Mouse (Mus musculus): ENCODE data around the gene Chga. TPM values are rescaled to one million over a fixed set of nuclear protein-coding genes. Genes with fewer than 3 reads are reported as not detected.
A peak's percentile ranks its signal among the peaks of the same experiment; 100 is the strongest.

The Chga gene
- total RNA-seq, 2 experiments from 2014 or later: not detected

DNA sequence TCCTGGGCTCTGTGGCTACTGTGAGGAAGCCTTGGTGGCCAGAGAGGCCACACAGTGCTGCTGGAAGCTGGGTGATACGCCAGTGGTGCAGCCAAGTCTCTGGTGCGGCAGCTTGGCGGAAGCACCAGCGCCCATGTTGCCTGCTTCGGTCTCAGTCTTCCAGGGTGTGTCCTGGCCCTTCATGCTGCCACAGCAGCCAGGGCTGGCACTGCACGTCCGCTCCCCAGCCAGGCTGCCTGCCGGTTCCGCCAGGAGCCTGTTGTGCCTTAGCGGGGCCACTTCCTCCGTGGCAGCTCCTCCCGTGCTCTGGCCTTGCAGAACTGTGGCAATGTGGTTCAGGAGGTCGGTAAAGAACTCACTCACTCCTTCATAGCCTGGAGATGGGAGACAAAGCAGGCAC is 15.3 kb downstream of the Chga start:
- intact Hi-C loops (cut with DNase I): loop anchor here (5.0 kb wide), 1 partner anchor 63 kb away; no protein-coding TSS in a partner anchor
- TF ChIP-seq CTCF (IDR thresholded peaks at IDR 0.05): no peak

DNA sequence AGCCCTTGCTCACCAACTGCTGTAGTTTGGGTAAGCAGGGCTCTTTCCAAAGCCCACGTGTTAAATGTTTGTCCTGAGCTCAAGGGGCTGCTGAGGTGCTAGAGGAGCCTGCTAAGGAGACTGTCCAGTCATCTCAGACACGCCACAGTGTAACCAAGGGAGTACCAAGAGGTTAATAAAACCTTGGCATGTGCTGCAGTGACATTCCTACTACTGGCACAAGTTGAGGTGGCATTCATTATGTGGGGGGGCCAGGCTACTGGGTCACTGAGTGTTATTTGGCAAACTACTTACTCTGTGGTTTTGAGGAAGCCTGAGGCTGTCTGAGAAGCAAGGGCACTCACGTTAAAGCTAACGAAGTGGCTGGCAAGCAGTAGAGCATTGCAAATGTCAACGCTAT is 16.0 kb downstream of the Chga start:
- intact Hi-C loops (cut with DNase I): loop anchor here (5.0 kb wide), 1 partner anchor 63 kb away; no protein-coding TSS in a partner anchor
- Histone ChIP-seq H3K27ac (no peak overlapping the region), H3K4me3 (no peak overlapping the region)
- TF ChIP-seq CTCF (IDR thresholded peaks at IDR 0.05): no peak
- DNase-seq: no peak

More for the DNA sequence above, 15.3 kb downstream of the Chga start:
- Histone ChIP-seq H3K4me3 (no peak overlapping the region; the same call in 1 of the 2 replicates), H3K27ac (no peak overlapping the region)
- DNase-seq: peak; percentile 57

DNA sequence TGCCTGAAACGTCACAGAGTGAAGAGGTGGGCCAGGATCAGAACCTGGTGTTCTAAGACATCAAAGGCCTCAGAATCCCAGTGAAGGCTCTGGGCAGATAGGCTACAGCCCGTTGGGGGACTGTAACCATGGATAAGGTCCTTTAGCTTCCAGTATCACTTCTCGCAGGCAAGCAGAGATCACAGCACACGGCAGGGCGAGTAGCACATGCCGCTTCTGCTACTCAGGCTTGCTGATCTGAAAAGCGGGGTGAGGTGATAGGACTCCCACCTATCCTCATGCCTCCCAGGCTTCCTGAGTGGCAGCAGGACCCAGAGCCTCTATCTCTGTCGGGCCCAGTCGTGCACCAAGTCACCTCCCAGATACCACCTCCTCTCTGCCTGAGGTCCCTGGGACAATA is 16.9 kb downstream of the Chga start:
- no peak for TF ChIP-seq CTCF (IDR thresholded peaks at IDR 0.05)
- Histone ChIP-seq H3K4me3 (no peak overlapping the region), H3K27ac (no peak overlapping the region)
- no peak for DNase-seq
- intact Hi-C loops (cut with DNase I): loop anchor here (5.0 kb wide), 1 partner anchor 64 kb away; no protein-coding TSS in a partner anchor

DNA sequence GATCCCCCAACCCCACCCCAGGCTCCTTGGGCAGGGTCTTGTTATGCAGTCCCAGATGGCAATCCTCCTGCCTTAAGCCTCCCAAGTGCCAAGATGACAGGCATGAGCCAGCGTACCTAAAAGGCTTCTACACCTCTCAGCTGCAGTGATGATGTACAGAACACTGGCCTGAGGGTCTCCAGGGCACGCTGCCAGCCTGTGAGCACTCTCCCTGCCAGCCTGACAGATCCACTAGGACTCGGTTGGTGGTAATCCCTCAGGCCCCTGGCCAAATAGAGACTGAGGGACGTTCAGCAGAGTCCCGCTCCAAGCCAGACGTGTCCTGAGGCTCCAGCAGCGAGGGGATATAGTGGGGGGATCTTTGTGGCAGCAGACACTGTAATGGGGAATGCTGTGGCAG is 18.3 kb downstream of the Chga start:
- intact Hi-C loops (cut with DNase I): loop anchor here (5.0 kb wide), 1 partner anchor 66 kb away; no protein-coding TSS in a partner anchor

DNA sequence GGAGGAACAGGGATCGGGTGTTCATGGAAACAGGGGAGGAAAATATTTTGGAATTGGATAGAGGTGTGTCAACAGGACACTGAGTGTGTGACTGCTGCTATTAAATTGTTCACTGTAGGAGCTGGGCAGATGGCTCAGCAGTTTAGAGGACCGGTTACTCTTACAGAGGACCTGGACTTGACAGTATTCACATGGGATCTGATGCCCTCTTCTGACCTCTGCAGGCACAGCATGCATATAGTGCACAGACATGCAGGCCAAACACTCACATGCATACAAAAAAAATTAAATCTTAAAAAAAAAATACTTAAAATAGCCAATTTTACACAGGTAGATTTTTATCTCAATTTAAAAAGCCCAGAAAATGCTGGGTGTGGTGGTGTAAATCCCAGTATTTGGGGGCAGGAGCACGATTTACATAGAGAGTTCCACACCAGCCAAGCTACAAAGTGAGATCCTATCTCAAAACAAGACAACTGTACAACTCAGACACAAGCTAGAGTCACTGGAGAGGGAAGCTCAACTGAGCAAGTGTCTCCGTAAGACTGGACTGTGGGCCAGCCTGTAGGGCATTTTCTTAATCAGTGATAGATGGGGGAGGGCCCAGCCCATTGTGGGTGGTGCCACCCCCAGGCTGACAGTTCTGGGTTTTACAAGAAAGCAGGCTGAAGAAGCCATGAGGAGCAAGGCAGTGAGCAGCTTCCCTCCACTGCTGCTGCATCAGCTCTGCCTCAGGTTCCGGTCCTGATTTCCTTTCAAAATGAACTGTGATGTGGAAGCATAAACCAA is 21.0 kb downstream of the Chga start:
- intact Hi-C loops (cut with DNase I): no loop called here
- Histone ChIP-seq H3K27ac (no peak overlapping the region), H3K4me3 (no peak overlapping the region)
- no peak for DNase-seq
- peak; percentile 9; the same call in 1 of the 2 replicates for TF ChIP-seq CTCF (IDR thresholded peaks at IDR 0.05)

More for the DNA sequence above, 18.3 kb downstream of the Chga start:
- DNase-seq: no peak
- H3K4me3 ChIP-seq: no peak overlapping the region
- H3K27ac ChIP-seq: no peak overlapping the region
- TF ChIP-seq CTCF (IDR thresholded peaks at IDR 0.05): no peak

DNA sequence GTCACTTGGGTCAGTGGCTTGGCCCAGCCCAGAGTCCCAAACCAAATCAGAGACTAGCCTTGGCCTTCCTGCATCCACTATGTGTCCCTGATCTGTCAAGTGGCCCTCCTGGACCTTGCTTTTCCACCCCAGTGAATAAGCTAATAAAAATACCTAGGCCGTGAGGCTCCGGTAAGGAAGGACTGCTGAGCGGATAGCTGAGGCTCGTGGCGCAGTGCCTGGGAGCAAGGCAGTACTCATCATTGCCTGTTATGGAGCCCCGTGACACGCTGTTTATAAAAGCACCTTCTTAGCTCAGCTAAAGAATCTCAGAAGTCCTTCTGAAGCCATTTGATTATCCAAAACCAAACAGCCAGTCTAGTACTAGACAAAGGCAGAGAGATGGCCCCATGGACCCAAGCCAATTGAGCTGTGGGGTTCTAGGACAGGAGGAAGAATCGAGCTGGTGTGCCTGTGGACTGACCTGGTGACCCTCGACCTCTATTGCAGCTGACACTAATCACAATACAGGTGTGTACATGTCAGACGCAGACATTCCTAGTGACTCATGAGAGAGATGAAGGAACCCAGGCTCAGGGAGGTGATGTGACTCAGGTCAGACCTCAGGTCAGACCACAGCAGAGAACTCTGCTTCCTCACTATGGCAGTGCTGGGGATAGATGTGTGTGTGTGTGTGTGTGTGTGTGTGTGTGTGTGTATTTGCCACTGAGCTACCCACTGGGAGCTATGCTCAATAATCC is 22.1 kb downstream of the Chga start:
- Histone ChIP-seq H3K4me3 (no peak overlapping the region), H3K27ac (no peak overlapping the region)
- no peak for DNase-seq
- intact Hi-C loops (cut with DNase I): no loop called here
- TF ChIP-seq CTCF (IDR thresholded peaks at IDR 0.05): no peak

DNA sequence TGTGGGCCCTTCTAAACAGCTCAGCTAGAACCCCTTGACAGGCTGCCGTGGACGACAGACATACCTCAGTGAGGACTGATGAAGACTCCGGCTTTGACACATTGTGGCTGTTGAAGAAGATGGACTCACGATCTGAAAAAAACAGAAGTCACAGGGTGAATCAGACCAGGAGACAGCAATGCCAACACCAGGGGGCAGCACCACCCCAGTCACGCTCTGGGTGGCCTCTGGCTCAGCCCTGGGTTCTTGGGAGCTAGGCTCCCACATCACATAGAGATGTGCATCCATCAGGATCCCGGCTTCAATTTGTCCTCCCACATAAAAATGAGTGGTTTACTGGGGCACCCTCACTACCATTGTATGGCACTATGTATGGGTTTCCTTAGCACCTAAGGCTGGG is 24.3 kb downstream of the Chga start:
- peak; percentile 87 for DNase-seq
- H3K4me3 ChIP-seq: no peak overlapping the region
- intact Hi-C loops (cut with DNase I): loop anchor here (1.0 kb wide), 2 partner anchors 129 to 140 kb away; no protein-coding TSS in a partner anchor
- H3K27ac ChIP-seq: no peak overlapping the region
- peak; percentile 88 for TF ChIP-seq CTCF (IDR thresholded peaks at IDR 0.05)

DNA sequence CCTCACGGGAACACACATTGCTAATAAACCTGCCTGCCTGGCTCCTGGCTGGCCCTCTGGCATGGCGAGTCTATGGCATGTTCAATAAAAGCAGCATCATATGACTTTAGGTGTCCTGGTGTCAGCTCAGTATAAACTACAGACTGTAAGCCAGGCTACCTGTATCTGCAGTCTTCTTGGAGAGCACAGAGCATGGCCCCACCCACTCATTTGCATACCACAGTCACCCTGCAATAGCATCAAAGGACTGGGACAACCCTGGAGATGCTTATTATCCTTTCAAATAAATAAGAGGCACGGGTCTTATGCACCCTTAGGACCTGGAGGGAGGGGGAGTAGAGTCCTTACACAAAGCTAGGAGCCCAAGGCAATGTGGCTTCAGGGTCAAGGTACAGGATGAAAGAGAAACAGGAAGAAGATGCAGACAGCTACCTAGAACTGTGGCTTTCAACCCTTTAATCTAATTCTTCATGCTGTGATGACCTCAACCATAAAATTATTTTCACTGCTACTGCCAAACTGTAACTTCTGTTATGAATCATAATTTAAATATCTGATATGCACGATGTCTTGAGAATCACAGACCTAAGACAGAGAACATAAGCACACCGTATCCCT is 26.9 kb downstream of the Chga start:
- DNase-seq: no peak
- intact Hi-C loops (cut with DNase I): no loop called here
- Histone ChIP-seq H3K27ac (no peak overlapping the region), H3K4me3 (no peak overlapping the region)
- no peak for TF ChIP-seq CTCF (IDR thresholded peaks at IDR 0.05)

DNA sequence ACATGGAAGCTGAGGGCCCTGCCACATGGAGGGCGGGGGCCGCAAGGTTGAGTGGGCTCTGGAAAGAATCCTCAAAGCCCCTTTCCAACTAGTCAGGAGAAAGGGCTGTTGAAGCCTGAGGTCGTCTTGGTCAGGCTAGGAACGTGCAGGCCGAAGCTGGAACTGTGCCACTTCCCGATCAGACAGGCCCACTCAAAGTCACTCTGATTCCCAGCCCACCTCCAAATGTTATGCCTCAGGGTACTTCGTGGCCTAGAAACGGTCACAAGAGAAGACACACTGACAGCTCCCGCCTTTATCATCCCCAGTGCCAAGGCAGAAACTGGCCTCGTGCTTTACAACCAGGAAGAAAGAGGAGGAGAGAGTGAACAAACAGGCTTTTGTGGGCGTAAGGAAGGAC is 27.7 kb downstream of the Chga start:
- no peak for TF ChIP-seq CTCF (IDR thresholded peaks at IDR 0.05)
- intact Hi-C loops (cut with DNase I): no loop called here

DNA sequence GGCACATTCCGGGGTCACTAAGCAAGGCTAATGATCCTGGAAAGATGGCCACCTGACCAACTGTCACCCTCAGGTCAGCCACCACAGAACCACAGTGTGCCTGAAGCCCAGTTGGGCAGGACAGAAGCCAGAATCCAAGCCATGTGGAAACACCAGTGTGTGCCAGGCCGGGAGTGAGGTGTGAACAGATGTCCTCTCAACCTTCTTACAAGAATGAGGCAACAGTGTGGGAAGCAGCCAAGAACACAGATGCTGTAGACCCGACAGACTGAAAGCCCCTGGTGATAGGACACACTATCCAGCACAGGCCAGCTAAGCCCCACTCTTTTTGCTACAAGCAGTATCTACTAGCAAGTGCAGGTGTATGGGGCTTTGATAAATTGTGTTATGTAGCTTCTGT is 30.6 kb downstream of the Chga start:
- DNase-seq: peak; percentile 87
- intact Hi-C loops (cut with DNase I): loop anchor here (1.0 kb wide), 1 partner anchor 39 kb away; no protein-coding TSS in a partner anchor
- Histone ChIP-seq H3K4me3 (no peak overlapping the region), H3K27ac (peak overlapping the region; percentile 88)
- TF ChIP-seq CTCF (IDR thresholded peaks at IDR 0.05): no peak

More for the DNA sequence above, 27.7 kb downstream of the Chga start:
- DNase-seq: no peak
- Histone ChIP-seq H3K27ac (no peak overlapping the region), H3K4me3 (no peak overlapping the region)

DNA sequence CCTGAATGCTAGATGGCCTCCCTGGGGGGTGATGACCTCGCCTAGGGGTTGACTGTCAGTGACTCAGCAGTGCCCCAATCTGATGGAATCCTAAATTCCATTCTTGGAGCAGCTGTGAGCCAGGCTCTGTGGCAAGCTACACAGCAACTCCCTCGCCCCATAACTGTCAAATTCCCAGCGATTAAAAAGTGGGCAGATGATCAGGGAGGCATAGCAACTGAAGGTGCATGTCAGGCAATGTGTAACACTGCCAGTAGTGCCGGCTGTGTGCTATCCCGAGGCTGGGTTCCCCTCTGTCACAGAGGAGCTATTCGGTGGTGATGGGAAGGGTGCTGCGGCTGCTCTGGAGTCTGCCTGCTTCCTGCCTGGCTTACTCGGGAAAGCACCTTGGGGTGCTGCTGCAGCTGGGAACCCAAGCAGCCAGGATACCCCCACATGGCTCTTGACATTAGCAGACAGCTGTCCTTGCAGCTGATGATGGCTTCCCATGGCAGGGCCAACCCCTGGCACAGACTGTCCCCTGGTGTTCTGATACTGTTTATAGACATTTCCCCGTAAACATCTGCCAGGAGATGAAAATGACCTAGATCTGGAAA is 31.6 kb downstream of the Chga start:
- intact Hi-C loops (cut with DNase I): no loop called here
- TF ChIP-seq CTCF (IDR thresholded peaks at IDR 0.05): no peak
- peak; percentile 88 for DNase-seq
- H3K4me3 ChIP-seq: peak overlapping the region; percentile 26
- H3K27ac ChIP-seq: peak overlapping the region; percentile 88

DNA sequence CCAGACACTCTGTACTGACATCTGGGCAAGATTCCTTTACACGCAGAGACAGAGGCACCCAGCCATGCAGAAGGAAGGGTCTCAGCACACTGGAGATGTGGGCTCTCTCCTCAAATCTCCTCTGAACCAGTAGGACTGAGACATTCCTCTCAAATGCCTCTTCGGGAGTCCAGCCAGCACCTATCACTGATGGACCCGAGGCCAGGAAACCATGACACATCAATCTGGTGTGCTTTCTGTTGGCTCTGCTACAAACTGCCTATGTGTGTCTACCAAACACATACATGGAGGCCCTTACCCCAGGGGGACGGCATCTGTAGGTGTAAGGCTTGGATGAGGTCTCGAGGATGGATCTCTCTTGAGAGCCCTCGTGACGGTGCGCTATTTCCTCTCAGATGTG is 32.3 kb downstream of the Chga start:
- Histone ChIP-seq H3K27ac (peak overlapping the region; percentile 88), H3K4me3 (no peak overlapping the region; the same call in 1 of the 2 replicates)
- no peak for TF ChIP-seq CTCF (IDR thresholded peaks at IDR 0.05)
- no peak for DNase-seq
- intact Hi-C loops (cut with DNase I): no loop called here

Measured in gastrocnemius, adult 2 months (tissue).